Mouse (Mus musculus): ENCODE results near the gene Mrc2.

DNA sequence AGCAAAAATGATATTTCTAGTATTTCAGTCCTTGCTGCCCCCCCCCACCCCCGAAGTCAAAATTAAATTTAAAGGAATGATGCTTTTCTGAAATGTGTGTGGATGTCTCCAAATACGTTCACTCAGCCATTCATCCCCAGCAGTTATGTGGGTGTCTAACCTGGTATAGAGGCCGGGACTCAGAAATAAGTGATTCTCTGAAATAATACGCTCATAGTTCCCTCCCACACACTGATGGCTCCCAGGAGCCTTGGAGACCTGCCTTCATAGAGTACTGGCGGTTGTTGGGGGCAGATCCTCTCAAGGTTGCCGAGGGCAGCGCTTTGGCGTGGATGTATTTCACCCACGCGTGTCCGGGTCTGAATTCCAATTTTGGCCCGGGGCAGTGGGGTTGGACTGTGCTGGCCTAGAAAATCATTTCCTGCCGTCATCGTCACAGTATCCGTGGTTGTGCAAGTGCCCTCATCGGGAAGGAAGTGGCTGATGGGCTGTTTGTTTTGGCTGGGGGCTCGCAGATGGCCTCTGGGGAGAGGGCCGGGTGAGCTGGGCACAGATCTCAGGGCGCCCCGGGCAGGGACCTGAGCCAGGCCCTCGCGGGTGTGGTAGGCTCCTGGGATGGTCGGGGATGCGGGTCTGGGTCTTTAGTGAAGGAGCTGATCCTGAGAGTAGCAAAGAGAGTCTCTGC is 19.0 kb downstream of the Mrc2 start:
- TF ChIP-seq CTCF (IDR thresholded peaks at IDR 0.05 in 2 of 3, conservative IDR thresholded peaks at IDR 0.05 in 1 of 3; ENCODE audit: control insufficient read depth in 1 of 3, insufficient read depth in 1 of 3, low read depth in 2 of 3, low read length in 3 of 3, poor library complexity in 1 of 3, severe bottlenecking in 1 of 3) (no peak), E2F4 (IDR thresholded peaks at IDR 0.05; ENCODE audit: borderline replicate concordance, low read depth, low read length) (no peak), EP300 (IDR thresholded peaks at IDR 0.05; ENCODE audit: low read depth in 1 of 2, low read length in 2 of 2) (no peak), UBTF (IDR thresholded peaks at IDR 0.05; ENCODE audit: borderline replicate concordance, insufficient read depth, low read depth, low read length) (no peak), POLR2AphosphoS2 (IDR thresholded peaks at IDR 0.05; ENCODE audit: low read length) (no peak), CHD1 (IDR thresholded peaks at IDR 0.05; ENCODE audit: low read depth, low read length) (no peak), MYC (IDR thresholded peaks at IDR 0.05; ENCODE audit: low read depth, low read length) (no peak), POLR2A (IDR thresholded peaks at IDR 0.05; ENCODE audit: control insufficient read depth in 1 of 2, insufficient read depth in 1 of 2, low read depth in 1 of 2, low read length in 2 of 2, poor library complexity in 1 of 2) (no peak), USF2 (IDR thresholded peaks at IDR 0.05; ENCODE audit: borderline replicate concordance in 1 of 2, insufficient read depth in 1 of 2, low read depth in 1 of 2, low read length in 2 of 2) (no peak), SIN3A (IDR thresholded peaks at IDR 0.05; ENCODE audit: low read length) (no peak), ZC3H11A (IDR thresholded peaks at IDR 0.05; ENCODE audit: low read depth, low read length) (no peak), ZMIZ1 (IDR thresholded peaks at IDR 0.05; ENCODE audit: low read depth, low read length) (no peak)
